Mouse (Mus musculus) CH12.LX (cell line): ENCODE data around the gene Mrgpra2a. TPM values are rescaled to one million over a fixed set of nuclear protein-coding genes. Genes with fewer than 3 reads are reported as not detected.

ENCODE experiments used
- DNase-seq: peaks from one replicate; pipeline ENCODE4 v3.0.0-alpha.2; 2013; ENCODE audit errors: extremely low read depth
- H3K27ac ChIP-seq: 2 replicates; pipeline ENCODE4 v1.5.1; 2012; ENCODE audit warnings: low read depth, mild to moderate bottlenecking, control low read depth, moderate library complexity; ENCODE audit not compliant: insufficient read depth
- H3K27me3 ChIP-seq: replicated peaks from 2 replicates; pipeline ENCODE3; 2012; ENCODE audit warnings: inconsistent platforms
- H3K36me3 ChIP-seq, 2 experiments: replicated peaks in 1 of 2; 2 replicates each; pipeline versions ENCODE3 to v1.6.1; 2012; ENCODE audit warnings: inconsistent platforms in 1 of 2, low read length in 1 of 2, mild to moderate bottlenecking in 1 of 2, mixed read lengths in 1 of 2, moderate library complexity in 1 of 2; ENCODE audit not compliant: control insufficient read depth in 1 of 2, insufficient read depth in 1 of 2
- H3K4me1 ChIP-seq, 2 experiments: 2 replicates each; pipeline ENCODE4 v1.6.1; 2012; ENCODE audit warnings: inconsistent platforms in 1 of 2, moderate library complexity in 1 of 2; ENCODE audit not compliant: insufficient read depth in 2 of 2, control insufficient read depth in 1 of 2
- H3K4me2 ChIP-seq: 2 replicates; pipeline ENCODE4 v1.6.1; 2012; ENCODE audit warnings: low read depth, mild to moderate bottlenecking, control low read depth; ENCODE audit not compliant: poor library complexity, insufficient read depth, severe bottlenecking
- H3K4me3 ChIP-seq, 3 experiments: fragments of 150-350 bp in 1 of 3; sonication (generic) in 1 of 3; replicated peaks in 1 of 3; 2 replicates each; pipeline versions ENCODE3 to v1.5.1; 2011 to 2012; ENCODE audit warnings: low read depth in 2 of 3, low read length in 2 of 3, mild to moderate bottlenecking in 2 of 3, moderate library complexity in 2 of 3, control low read depth in 1 of 3, improper control_type of control experiment in 1 of 3, inconsistent platforms in 1 of 3, mixed read lengths in 1 of 3; ENCODE audit not compliant: poor library complexity in 1 of 3
- H3K79me2 ChIP-seq: replicated peaks from 2 replicates; pipeline ENCODE4 v1.6.1; 2012; ENCODE audit warnings: mild to moderate bottlenecking, moderate library complexity; ENCODE audit not compliant: control insufficient read depth, poor library complexity, insufficient read depth, severe bottlenecking; ENCODE audit errors: extremely low read depth
- H3K9ac ChIP-seq: 2 replicates; pipeline ENCODE4 v1.6.1; 2012; ENCODE audit warnings: low read depth, mild to moderate bottlenecking, control low read depth, moderate library complexity; ENCODE audit not compliant: insufficient read depth
- H3K9me3 ChIP-seq: replicated peaks from 2 replicates; pipeline ENCODE3; 2012; ENCODE audit warnings: low read length, inconsistent platforms, mixed read lengths
- BHLHE40 ChIP-seq: IDR thresholded peaks from 2 replicates; pipeline ENCODE4 v1.6.1; 2011; ENCODE audit warnings: mild to moderate bottlenecking, low read depth, low read length, improper control_type of control experiment
- CHD1 ChIP-seq: IDR thresholded peaks from 2 replicates; pipeline ENCODE4 v1.6.1; 2012; ENCODE audit warnings: low read depth, low read length, improper control_type of control experiment, inconsistent platforms
- ELF1 ChIP-seq: IDR thresholded peaks from 2 replicates; pipeline ENCODE4 v1.6.1; 2014; ENCODE audit warnings: low read depth, mild to moderate bottlenecking, inconsistent platforms, low read length, improper control_type of control experiment
- EP300 ChIP-seq: IDR thresholded peaks from 2 replicates; pipeline ENCODE4 v1.6.1; 2011; ENCODE audit warnings: low read length, improper control_type of control experiment
- ETS1 ChIP-seq: conservative IDR thresholded peaks from 2 replicates; pipeline ENCODE4 v1.6.1; 2012; ENCODE audit warnings: low read depth, mild to moderate bottlenecking, inconsistent platforms, low read length, improper control_type of control experiment, moderate library complexity
- GABPA ChIP-seq: IDR thresholded peaks from 2 replicates; pipeline ENCODE4 v1.6.1; 2012; ENCODE audit warnings: low read depth, low read length, improper control_type of control experiment, inconsistent platforms; ENCODE audit not compliant: insufficient replicate concordance
- HCFC1 ChIP-seq: IDR thresholded peaks from 2 replicates; pipeline ENCODE4 v1.6.1; 2012; ENCODE audit warnings: low read depth, mild to moderate bottlenecking, inconsistent platforms, low read length, improper control_type of control experiment
- IRF4 ChIP-seq: IDR thresholded peaks from 2 replicates; pipeline ENCODE4 v1.6.1; 2014; ENCODE audit warnings: low read depth, mild to moderate bottlenecking, inconsistent platforms, low read length, improper control_type of control experiment
- KAT2A ChIP-seq: IDR thresholded peaks from 2 replicates; pipeline ENCODE4 v1.6.1; 2012; ENCODE audit warnings: low read length, improper control_type of control experiment, inconsistent platforms; ENCODE audit not compliant: insufficient replicate concordance
- MEF2A ChIP-seq: IDR thresholded peaks from 2 replicates; pipeline ENCODE4 v1.6.1; 2014; ENCODE audit warnings: low read depth, mild to moderate bottlenecking, inconsistent platforms, low read length, improper control_type of control experiment, borderline replicate concordance
- MXI1 ChIP-seq: IDR thresholded peaks from 2 replicates; pipeline ENCODE4 v1.6.1; 2011; ENCODE audit warnings: mild to moderate bottlenecking, low read depth, low read length, improper control_type of control experiment
- MYC ChIP-seq: IDR thresholded peaks from 2 replicates; pipeline ENCODE4 v1.6.1; 2011; ENCODE audit warnings: low read depth, mild to moderate bottlenecking, improper control_type of control experiment, low read length
- POLR2A ChIP-seq: IDR thresholded peaks from 2 replicates; pipeline ENCODE4 v1.6.1; 2011; ENCODE audit warnings: low read depth, mild to moderate bottlenecking, improper control_type of control experiment, low read length
- POLR2AphosphoS2 ChIP-seq: IDR thresholded peaks from 2 replicates; pipeline ENCODE4 v1.6.1; 2011; ENCODE audit warnings: low read depth, low read length, improper control_type of control experiment
- RAD21 ChIP-seq: IDR thresholded peaks from 2 replicates; pipeline ENCODE4 v1.6.1; 2011; ENCODE audit warnings: low read depth, mild to moderate bottlenecking, low read length, improper control_type of control experiment, moderate library complexity
- SIN3A ChIP-seq: IDR thresholded peaks from 2 replicates; pipeline ENCODE4 v1.6.1; 2012; ENCODE audit warnings: low read length, improper control_type of control experiment, inconsistent platforms
- SMC3 ChIP-seq: IDR thresholded peaks from 2 replicates; pipeline ENCODE4 v1.6.1; 2011; ENCODE audit warnings: low read depth, low read length, improper control_type of control experiment
- TBP ChIP-seq: conservative IDR thresholded peaks from 2 replicates; pipeline ENCODE4 v1.6.1; 2011; ENCODE audit warnings: low read depth, low read length, improper control_type of control experiment
- TCF12 ChIP-seq: IDR thresholded peaks from 2 replicates; pipeline ENCODE4 v1.6.1; 2014; ENCODE audit warnings: low read depth, mild to moderate bottlenecking, inconsistent platforms, low read length, improper control_type of control experiment
- USF2 ChIP-seq: conservative IDR thresholded peaks from 2 replicates; pipeline ENCODE4 v1.6.1; 2011; ENCODE audit warnings: low read depth, low read length, improper control_type of control experiment
- ZC3H11A ChIP-seq: IDR thresholded peaks from 2 replicates; pipeline ENCODE4 v1.6.1; 2012; ENCODE audit warnings: low read depth, mild to moderate bottlenecking, inconsistent platforms, low read length, improper control_type of control experiment
- ZMIZ1 ChIP-seq: IDR thresholded peaks from 2 replicates; pipeline ENCODE4 v1.6.1; 2012; ENCODE audit warnings: low read depth, mild to moderate bottlenecking, inconsistent platforms, low read length, improper control_type of control experiment
- ZNF384 ChIP-seq: IDR thresholded peaks from 2 replicates; pipeline ENCODE4 v1.6.1; 2012; ENCODE audit warnings: low read depth, low read length, improper control_type of control experiment, inconsistent platforms
- dilution Hi-C: fragments of 300-500 bp; cut with MboI; formaldehyde crosslinking; loops from 2 replicates; pipeline ENCODE4 v1.14.3; 2020; ENCODE audit warnings: low sequenced_read_pairs; ENCODE audit not compliant: extremely low pct_unique_long_range_greater_than_20kb, extremely low pct_ligation_motif_present
- in situ Hi-C: fragments of 300-500 bp; cut with MboI; formaldehyde crosslinking; loops from 3 replicates; pipeline ENCODE4 v1.14.3; 2019; ENCODE audit warnings: low sequenced_read_pairs, low pct_ligation_motif_present, low pct_unique_long_range_greater_than_20kb, mixed read lengths
- polyA plus RNA-seq: library from polyadenylated mRNA; unstranded; fragments of >175 nt; gene quantifications from 2 replicates; pipeline ENCODE4 v1.2.1, GENCODE M21; 2012; ENCODE audit warnings: low read depth; ENCODE audit not compliant: insufficient read length
- total RNA-seq, 2 experiments: library from RNA; depleted of rRNA; stranded (reverse); fragments of 300-350 nt in 1 of 2; fragments of >200 nt in 1 of 2; gene quantifications; 2 replicates each; pipeline ENCODE4 v1.2.3; 2012 to 2014

Mrgpra2a gene
- total and polyA plus RNA-seq, 3 experiments: not detected

DNA sequence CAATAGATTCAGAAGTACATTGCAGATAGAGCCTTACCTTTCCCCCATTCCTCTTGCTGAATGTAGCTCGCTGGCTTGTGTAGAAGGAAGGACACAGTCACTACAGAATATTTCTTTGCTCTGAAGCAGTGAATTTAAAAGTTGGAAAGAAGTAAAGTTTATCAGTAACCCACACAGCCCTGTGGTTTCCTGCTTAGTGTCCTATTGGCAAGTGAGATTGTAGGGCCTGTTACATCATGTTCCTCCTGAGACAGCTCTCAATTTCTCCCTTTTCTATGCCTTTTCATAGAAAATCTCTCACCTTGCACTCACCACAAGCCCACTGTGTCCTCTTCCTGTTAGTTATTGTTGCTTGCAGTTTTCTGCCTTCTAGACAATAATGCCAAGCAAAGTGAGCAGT is 42.4 kb downstream of the Mrgpra2a start:
- in situ Hi-C loops: no loop called here
- dilution Hi-C loops: no loop called here

DNA sequence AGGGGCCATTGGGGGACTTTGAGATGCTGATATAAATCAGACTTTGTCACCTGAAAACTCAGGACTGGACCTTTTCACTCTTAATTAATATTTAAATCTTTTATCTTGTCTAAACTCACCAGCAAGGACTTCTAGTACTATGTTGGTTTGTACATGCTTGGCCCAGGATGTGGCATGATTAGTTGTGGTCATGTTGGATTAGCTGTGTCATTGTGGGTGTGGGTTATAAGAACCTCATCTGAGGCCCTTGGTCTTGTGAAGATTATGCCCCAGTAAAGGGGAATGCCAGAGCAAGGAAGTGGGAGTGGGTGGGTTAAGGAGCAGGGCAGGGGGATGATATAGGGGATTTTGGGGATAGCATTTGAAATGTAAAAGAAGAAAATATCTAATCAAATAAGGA is 50.8 kb downstream of the Mrgpra2a start:
- no peak overlapping the region for H3K4me3 ChIP-seq
- in situ Hi-C loops (no loop called here), dilution Hi-C loops (no loop called here)
- no peak overlapping the region for H3K27ac ChIP-seq
- no peak overlapping the region for H3K4me2 ChIP-seq
- H3K9me3 ChIP-seq: no peaks in the 10 kb centered on the region
- no peaks in the 10 kb centered on the region for H3K36me3 ChIP-seq
- H3K79me2 ChIP-seq: no peaks in the 10 kb centered on the region
- H3K9ac ChIP-seq: no peak overlapping the region
- H3K27me3 ChIP-seq: peaks cover 10% of the 10 kb centered on the region
- no peaks in the 10 kb centered on the region for H3K4me1 ChIP-seq
- DNase-seq: no peak
- TF ChIP-seq GABPA (no peak), ZMIZ1 (no peak), ZC3H11A (no peak), BHLHE40 (no peak), MXI1 (no peak), MEF2A (no peak), CHD1 (no peak), ETS1 (no peak), ZNF384 (no peak), TCF12 (no peak), IRF4 (no peak), RAD21 (no peak), HCFC1 (no peak), ELF1 (no peak), SMC3 (no peak), POLR2AphosphoS2 (no peak), POLR2A (no peak), EP300 (no peak)

More for the DNA sequence above, 42.4 kb downstream of the Mrgpra2a start:
- Histone ChIP-seq H3K9ac (no peak overlapping the region), H3K27ac (no peak overlapping the region), H3K4me2 (no peak overlapping the region), H3K4me3 (no peak overlapping the region), H3K9me3 (no peaks in the 10 kb centered on the region), H3K4me1 (no peaks in the 10 kb centered on the region), H3K36me3 (no peaks in the 10 kb centered on the region), H3K79me2 (no peaks in the 10 kb centered on the region), H3K27me3 (no peaks in the 10 kb centered on the region)
- no peak for DNase-seq
- TF ChIP-seq ZNF384: no peak
- no peak for TF ChIP-seq USF2
- TF ChIP-seq POLR2A: no peak
- TF ChIP-seq KAT2A: no peak
- TF ChIP-seq BHLHE40: no peak
- TF ChIP-seq MYC: no peak
- no peak for TF ChIP-seq POLR2AphosphoS2
- TF ChIP-seq SMC3: no peak
- TF ChIP-seq ETS1: no peak
- no peak for TF ChIP-seq ELF1
- no peak for TF ChIP-seq TBP
- TF ChIP-seq TCF12: no peak
- no peak for TF ChIP-seq CHD1
- no peak for TF ChIP-seq MXI1
- no peak for TF ChIP-seq IRF4
- no peak for TF ChIP-seq RAD21
- no peak for TF ChIP-seq SIN3A
